Mouse (Mus musculus) activated CD4-positive, CD25-positive, alpha-beta regulatory T cell, adult 4 months (primary cell): Measurements from ENCODE around the gene Lbh. TPM values are rescaled to one million over a fixed set of nuclear protein-coding genes. Genes with fewer than 3 reads are reported as not detected.

Experiments
- ATAC-seq: one replicate; pipeline ENCODE4 v1.8.0; 2017
- polyA plus RNA-seq, 2 experiments: library from polyadenylated mRNA; unstranded; fragments of 100-300 nt; shearing (Covaris generic); gene quantifications; one replicate each; pipeline ENCODE4 v1.2.1; 2017

The Lbh gene
- polyA plus RNA-seq, 2 experiments from 2014 or later, result 24.2 to 29.3 TPM

GRCm38 (mm10) chr17:72944368-72944767 lies 26.3 kb downstream of the Lbh start:
- no peak for ATAC-seq

GRCm38 (mm10) chr17:72947111-72947859 lies 29.2 kb downstream of the Lbh start:
- ATAC-seq, result no peak

GRCm38 (mm10) chr17:72948119-72948518 lies 30.0 kb downstream of the Lbh start:
- peak; percentile 29 for ATAC-seq

- ATAC-seq, result peak; percentile 71
Measured at GRCm38 (mm10) chr17:72949247-72949701, 31.2 kb downstream of the Lbh start.

GRCm38 (mm10) chr17:72951331-72951730 lies 33.2 kb downstream of the Lbh start:
- no peak for ATAC-seq

GRCm38 (mm10) chr17:72953811-72954685 lies 35.9 kb downstream of the Lbh start:
- no peak for ATAC-seq

- ATAC-seq, result peak; percentile 68
Measured at GRCm38 (mm10) chr17:72955534-72955933, 37.4 kb downstream of the Lbh start.

GRCm38 (mm10) chr17:72957016-72957415 lies 38.9 kb downstream of the Lbh start:
- no peak for ATAC-seq

GRCm38 (mm10) chr17:72958886-72959285 lies 40.8 kb downstream of the Lbh start:
- ATAC-seq, result no peak

GRCm38 (mm10) chr17:72959497-72960039 lies 41.5 kb downstream of the Lbh start:
- no peak for ATAC-seq

- ATAC-seq, result no peak
Measured at GRCm38 (mm10) chr17:72960243-72960642, 42.1 kb downstream of the Lbh start.

GRCm38 (mm10) chr17:72960873-72961272 lies 42.8 kb downstream of the Lbh start:
- peak; percentile 20 for ATAC-seq

- ATAC-seq, result no peak
Measured at GRCm38 (mm10) chr17:72961953-72962630, 44.0 kb downstream of the Lbh start.

- no peak for ATAC-seq
Measured at GRCm38 (mm10) chr17:72965687-72966086, 47.6 kb downstream of the Lbh start.

GRCm38 (mm10) chr17:72966091-72966531 lies 48.0 kb downstream of the Lbh start:
- peak; percentile 44 for ATAC-seq

- no peak for ATAC-seq
Measured at GRCm38 (mm10) chr17:72966878-72967277, 48.8 kb downstream of the Lbh start.

GRCm38 (mm10) chr17:72967371-72968175 lies 49.5 kb downstream of the Lbh start:
- ATAC-seq, result peak; percentile 40

GRCm38 (mm10) chr17:72968666-72969065 lies 50.6 kb downstream of the Lbh start:
- no peak for ATAC-seq

GRCm38 (mm10) chr17:72970631-72971161 lies 52.6 kb downstream of the Lbh start:
- no peak for ATAC-seq

GRCm38 (mm10) chr17:72973041-72973440 lies 54.9 kb downstream of the Lbh start:
- no peak for ATAC-seq
